Mouse (Mus musculus) embryonic fibroblast, embryonic 13.5 days (primary cell): ENCODE results near the gene Cacna1b.

Source experiments
- CTCF ChIP-seq: IDR thresholded peaks from 2 replicates; pipeline ENCODE4 v1.5.1; 2011; ENCODE audit warnings: mild to moderate bottlenecking, control low read depth, low read length, moderate library complexity, borderline replicate concordance; ENCODE audit not compliant: insufficient read depth
- POLR2A ChIP-seq: IDR thresholded peaks from 2 replicates; pipeline ENCODE4 v1.6.1; 2011; ENCODE audit warnings: low read depth, mild to moderate bottlenecking, control low read depth, low read length, moderate library complexity

GRCm38 (mm10) chr2:24809746-24810145 is 46.8 kb upstream of the Cacna1b start:
- TF ChIP-seq POLR2A (no peak), CTCF (no peak)
